Mouse (Mus musculus) CH12.LX (cell line): ENCODE measurements at regions not wholly inside any gene's neighbourhood (a gene's known extent, or its start where the extent isn't known, plus 50 kb on each side); places are given as distances from the start of the nearest gene placed in this dataset.

Experiments used
- DNase-seq: peaks from one replicate; pipeline ENCODE4 v3.0.0-alpha.2; 2013; ENCODE audit errors: extremely low read depth
- H3K27ac ChIP-seq: 2 replicates; pipeline ENCODE4 v1.5.1; 2012; ENCODE audit warnings: low read depth, mild to moderate bottlenecking, control low read depth, moderate library complexity; ENCODE audit not compliant: insufficient read depth
- H3K27me3 ChIP-seq: replicated peaks from 2 replicates; pipeline ENCODE3; 2012; ENCODE audit warnings: inconsistent platforms
- H3K36me3 ChIP-seq, 2 experiments: replicated peaks in 1 of 2; 2 replicates each; pipeline versions ENCODE3 to v1.6.1; 2012; ENCODE audit warnings: inconsistent platforms in 1 of 2, low read length in 1 of 2, mild to moderate bottlenecking in 1 of 2, mixed read lengths in 1 of 2, moderate library complexity in 1 of 2; ENCODE audit not compliant: control insufficient read depth in 1 of 2, insufficient read depth in 1 of 2
- H3K4me1 ChIP-seq, 2 experiments: 2 replicates each; pipeline ENCODE4 v1.6.1; 2012; ENCODE audit warnings: inconsistent platforms in 1 of 2, moderate library complexity in 1 of 2; ENCODE audit not compliant: insufficient read depth in 2 of 2, control insufficient read depth in 1 of 2
- H3K4me2 ChIP-seq: 2 replicates; pipeline ENCODE4 v1.6.1; 2012; ENCODE audit warnings: low read depth, mild to moderate bottlenecking, control low read depth; ENCODE audit not compliant: poor library complexity, insufficient read depth, severe bottlenecking
- H3K4me3 ChIP-seq, 3 experiments: fragments of 150-350 bp in 1 of 3; sonication (generic) in 1 of 3; replicated peaks in 1 of 3; 2 replicates each; pipeline versions ENCODE3 to v1.5.1; 2011 to 2012; ENCODE audit warnings: low read depth in 2 of 3, low read length in 2 of 3, mild to moderate bottlenecking in 2 of 3, moderate library complexity in 2 of 3, control low read depth in 1 of 3, improper control_type of control experiment in 1 of 3, inconsistent platforms in 1 of 3, mixed read lengths in 1 of 3; ENCODE audit not compliant: poor library complexity in 1 of 3
- H3K79me2 ChIP-seq: replicated peaks from 2 replicates; pipeline ENCODE4 v1.6.1; 2012; ENCODE audit warnings: mild to moderate bottlenecking, moderate library complexity; ENCODE audit not compliant: control insufficient read depth, poor library complexity, insufficient read depth, severe bottlenecking; ENCODE audit errors: extremely low read depth
- H3K9ac ChIP-seq: 2 replicates; pipeline ENCODE4 v1.6.1; 2012; ENCODE audit warnings: low read depth, mild to moderate bottlenecking, control low read depth, moderate library complexity; ENCODE audit not compliant: insufficient read depth
- H3K9me3 ChIP-seq: replicated peaks from 2 replicates; pipeline ENCODE3; 2012; ENCODE audit warnings: low read length, inconsistent platforms, mixed read lengths
- CHD1 ChIP-seq: IDR thresholded peaks from 2 replicates; pipeline ENCODE4 v1.6.1; 2012; ENCODE audit warnings: low read depth, low read length, improper control_type of control experiment, inconsistent platforms
- KAT2A ChIP-seq: IDR thresholded peaks from 2 replicates; pipeline ENCODE4 v1.6.1; 2012; ENCODE audit warnings: low read length, improper control_type of control experiment, inconsistent platforms; ENCODE audit not compliant: insufficient replicate concordance
- MAFK ChIP-seq: IDR thresholded peaks from 2 replicates; pipeline ENCODE4 v1.6.1; 2011; ENCODE audit warnings: low read length, improper control_type of control experiment; ENCODE audit not compliant: insufficient replicate concordance
- MAX ChIP-seq: IDR thresholded peaks from 2 replicates; pipeline ENCODE4 v1.6.1; 2011; ENCODE audit warnings: low read length, improper control_type of control experiment
- MXI1 ChIP-seq: IDR thresholded peaks from 2 replicates; pipeline ENCODE4 v1.6.1; 2011; ENCODE audit warnings: mild to moderate bottlenecking, low read depth, low read length, improper control_type of control experiment
- NELFE ChIP-seq: IDR thresholded peaks from 2 replicates; pipeline ENCODE4 v1.6.1; 2011; ENCODE audit warnings: low read depth, low read length, improper control_type of control experiment
- NRF1 ChIP-seq: IDR thresholded peaks from 2 replicates; pipeline ENCODE4 v1.6.1; 2014; ENCODE audit warnings: low read depth, mild to moderate bottlenecking, inconsistent platforms, low read length, improper control_type of control experiment, moderate library complexity
- PAX5 ChIP-seq: IDR thresholded peaks from 2 replicates; pipeline ENCODE4 v1.6.1; 2012; ENCODE audit warnings: low read length, inconsistent platforms, mixed read lengths
- POLR2AphosphoS2 ChIP-seq: IDR thresholded peaks from 2 replicates; pipeline ENCODE4 v1.6.1; 2011; ENCODE audit warnings: low read depth, low read length, improper control_type of control experiment
- RCOR1 ChIP-seq: conservative IDR thresholded peaks from 2 replicates; pipeline ENCODE4 v1.6.1; 2012; ENCODE audit warnings: low read depth, mild to moderate bottlenecking, inconsistent platforms, low read length, improper control_type of control experiment
- SMC3 ChIP-seq: IDR thresholded peaks from 2 replicates; pipeline ENCODE4 v1.6.1; 2011; ENCODE audit warnings: low read depth, low read length, improper control_type of control experiment
- TCF12 ChIP-seq: IDR thresholded peaks from 2 replicates; pipeline ENCODE4 v1.6.1; 2014; ENCODE audit warnings: low read depth, mild to moderate bottlenecking, inconsistent platforms, low read length, improper control_type of control experiment
- UBTF ChIP-seq: IDR thresholded peaks from 2 replicates; pipeline ENCODE4 v1.6.1; 2012; ENCODE audit warnings: low read depth, mild to moderate bottlenecking, inconsistent platforms, low read length, improper control_type of control experiment, moderate library complexity
- USF1 ChIP-seq: IDR thresholded peaks from 2 replicates; pipeline ENCODE4 v1.6.1; 2014; ENCODE audit warnings: low read depth, mild to moderate bottlenecking, inconsistent platforms, low read length, improper control_type of control experiment
- USF2 ChIP-seq: conservative IDR thresholded peaks from 2 replicates; pipeline ENCODE4 v1.6.1; 2011; ENCODE audit warnings: low read depth, low read length, improper control_type of control experiment
- ZC3H11A ChIP-seq: IDR thresholded peaks from 2 replicates; pipeline ENCODE4 v1.6.1; 2012; ENCODE audit warnings: low read depth, mild to moderate bottlenecking, inconsistent platforms, low read length, improper control_type of control experiment
- ZMIZ1 ChIP-seq: IDR thresholded peaks from 2 replicates; pipeline ENCODE4 v1.6.1; 2012; ENCODE audit warnings: low read depth, mild to moderate bottlenecking, inconsistent platforms, low read length, improper control_type of control experiment
- dilution Hi-C: fragments of 300-500 bp; cut with MboI; formaldehyde crosslinking; loops from 2 replicates; pipeline ENCODE4 v1.14.3; 2020; ENCODE audit warnings: low sequenced_read_pairs; ENCODE audit not compliant: extremely low pct_unique_long_range_greater_than_20kb, extremely low pct_ligation_motif_present
- in situ Hi-C: fragments of 300-500 bp; cut with MboI; formaldehyde crosslinking; loops from 3 replicates; pipeline ENCODE4 v1.14.3; 2019; ENCODE audit warnings: low sequenced_read_pairs, low pct_ligation_motif_present, low pct_unique_long_range_greater_than_20kb, mixed read lengths

GRCm38 (mm10) chr17:48738708-48739107 lies 193.5 kb upstream of the Lrfn2 start:
- Histone ChIP-seq H3K36me3 (no peaks in the 10 kb centered on the region), H3K79me2 (no peaks in the 10 kb centered on the region), H3K9me3 (peaks cover 88% of the 10 kb centered on the region), H3K9ac (no peak overlapping the region), H3K27me3 (no peaks in the 10 kb centered on the region), H3K27ac (no peak overlapping the region), H3K4me3 (no peak overlapping the region), H3K4me2 (no peak overlapping the region), H3K4me1 (no peaks in the 10 kb centered on the region)
- TF ChIP-seq UBTF (no peak), ZC3H11A (no peak), NELFE (no peak), USF1 (no peak), POLR2AphosphoS2 (no peak), SMC3 (no peak)
- in situ Hi-C loops (no loop called here), dilution Hi-C loops (no loop called here)
- DNase-seq: no peak

GRCm38 (mm10) chr17:48742769-48743405 lies 189.3 kb upstream of the Lrfn2 start:
- TF ChIP-seq ZMIZ1: no peak
- no peak for TF ChIP-seq MAFK
- no peak for TF ChIP-seq NRF1
- no peak for TF ChIP-seq PAX5
- TF ChIP-seq POLR2AphosphoS2: no peak
- in situ Hi-C loops (no loop called here), dilution Hi-C loops (no loop called here)
- H3K4me1 ChIP-seq: no peaks in the 10 kb centered on the region
- H3K9me3 ChIP-seq: peaks cover 91% of the 10 kb centered on the region
- H3K36me3 ChIP-seq: no peaks in the 10 kb centered on the region
- H3K27ac ChIP-seq: no peak overlapping the region
- H3K9ac ChIP-seq: no peak overlapping the region
- H3K4me2 ChIP-seq: no peak overlapping the region; the same call in 1 of the 2 replicates
- H3K79me2 ChIP-seq: no peaks in the 10 kb centered on the region
- H3K4me3 ChIP-seq: no peak overlapping the region
- DNase-seq: no peak
- no peaks in the 10 kb centered on the region for H3K27me3 ChIP-seq

DNA sequence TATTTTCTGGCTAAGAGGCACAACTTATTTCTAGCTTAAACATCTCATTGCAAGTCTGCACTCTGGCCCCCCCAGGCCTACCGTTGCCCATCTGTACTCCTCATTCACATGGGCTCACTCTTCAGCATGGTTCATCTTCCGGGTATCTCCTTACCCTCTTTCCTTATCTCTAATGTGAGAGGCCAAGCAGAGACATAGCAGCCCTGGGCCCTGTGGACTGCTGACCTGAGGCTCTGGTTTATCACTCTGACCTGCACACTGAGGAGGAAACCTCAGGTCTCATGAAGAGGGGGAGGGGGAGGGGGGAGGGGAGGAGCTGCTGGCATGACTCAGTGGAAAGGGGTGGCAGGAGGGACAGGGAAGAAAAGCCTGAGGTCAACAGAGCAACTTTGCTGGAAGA lies 162.1 kb upstream of the Lrfn2 start:
- no peaks in the 10 kb centered on the region for H3K79me2 ChIP-seq
- in situ Hi-C loops (no loop called here), dilution Hi-C loops (no loop called here)
- H3K4me1 ChIP-seq: no peaks in the 10 kb centered on the region
- TF ChIP-seq USF1 (no peak), MXI1 (no peak), SMC3 (no peak), KAT2A (no peak), TCF12 (no peak), CHD1 (no peak), RCOR1 (no peak), ZMIZ1 (no peak), USF2 (no peak), MAFK (no peak), PAX5 (no peak), MAX (no peak)
- H3K9me3 ChIP-seq: peaks cover 85% of the 10 kb centered on the region
- H3K4me2 ChIP-seq: no peak overlapping the region
- H3K4me3 ChIP-seq: no peak overlapping the region
- no peak overlapping the region for H3K9ac ChIP-seq
- DNase-seq: no peak
- H3K27ac ChIP-seq: no peak overlapping the region
- H3K27me3 ChIP-seq: no peaks in the 10 kb centered on the region
- no peaks in the 10 kb centered on the region for H3K36me3 ChIP-seq
